Mouse (Mus musculus) mouse trophoblast stem cell (cell line): ENCODE data around the gene Hacd2.

ENCODE experiments used
- in situ Hi-C, 2 experiments: fragments of 300-500 bp; cut with MseI, MboI; formaldehyde crosslinking; loops; 2 replicates in 1 of 2; 3 replicates in 1 of 2; pipeline ENCODE4 v1.15.1; 2025

Hacd2 gene

DNA sequence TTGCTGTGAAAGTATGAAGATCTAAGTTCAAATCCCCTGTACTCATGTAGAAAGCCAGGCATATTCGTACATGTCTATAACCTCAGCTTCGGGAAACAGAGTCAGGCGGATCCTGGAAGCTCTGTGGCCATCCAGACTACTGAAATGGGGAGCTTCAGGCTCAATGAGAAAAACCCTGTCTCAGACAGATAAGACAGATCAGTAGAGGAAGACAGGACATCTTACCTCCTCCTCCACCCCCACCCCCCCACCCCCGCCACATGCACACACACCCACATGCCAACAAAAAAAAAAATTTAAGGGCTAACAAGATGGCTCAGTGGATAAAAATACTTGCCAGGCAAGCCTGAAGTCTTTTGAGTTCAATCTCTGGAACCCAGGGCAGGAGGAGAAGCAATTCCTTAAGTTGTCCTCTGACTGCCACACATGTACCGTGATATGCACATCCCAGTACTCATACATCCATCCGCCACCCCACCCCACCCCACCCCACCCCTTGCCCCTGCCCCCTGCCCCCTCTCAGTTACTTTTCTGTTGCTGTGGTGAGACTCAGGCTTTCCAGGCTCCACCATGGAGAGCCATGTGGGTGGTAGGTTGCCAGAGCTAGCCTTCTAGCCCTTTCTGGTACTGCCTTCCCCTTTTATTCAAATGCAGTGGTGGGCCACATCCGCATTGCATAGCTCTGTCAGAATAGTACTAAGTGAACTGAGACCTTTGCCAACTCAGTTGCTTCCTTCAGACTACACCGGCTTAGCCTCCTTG, 32.4 kb downstream of the Hacd2 start:
- in situ Hi-C loops: no loop called here

DNA sequence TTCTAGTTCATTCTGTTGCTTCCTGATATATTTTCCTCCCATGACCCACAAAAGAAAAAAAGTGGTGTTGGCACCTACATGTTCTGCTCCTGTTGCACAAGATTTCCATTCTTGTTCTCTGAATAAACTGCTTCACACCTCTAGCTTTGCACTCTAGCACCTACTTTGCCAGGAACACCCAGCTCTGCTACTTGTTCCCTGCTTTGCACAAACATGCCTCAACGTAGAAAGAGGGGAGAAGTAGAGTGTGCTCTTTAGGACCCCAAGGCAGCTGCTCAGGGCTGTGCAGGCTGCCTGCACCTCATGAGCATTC, 32.9 kb downstream of the Hacd2 start:
- in situ Hi-C loops: no loop called here

DNA sequence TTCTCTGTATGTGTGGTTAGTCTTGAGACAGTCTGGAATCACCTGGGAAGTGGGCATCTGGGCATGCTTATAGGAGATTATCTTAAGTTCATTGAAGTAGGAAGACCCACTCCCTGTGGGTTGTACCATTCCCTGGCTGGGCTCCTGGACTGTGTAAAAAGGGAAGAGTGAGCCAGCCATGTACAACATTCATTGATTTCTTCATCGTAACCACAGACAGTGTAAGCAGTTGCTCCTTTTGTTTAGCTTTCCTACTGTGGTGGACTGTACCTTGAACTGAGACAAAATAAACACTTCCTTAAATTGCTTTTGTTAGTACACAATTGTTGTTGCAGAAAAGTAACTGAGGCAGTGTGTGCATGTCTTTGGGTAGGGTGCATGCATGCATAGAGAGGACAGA, 33.6 kb downstream of the Hacd2 start:
- in situ Hi-C loops: no loop called here

DNA sequence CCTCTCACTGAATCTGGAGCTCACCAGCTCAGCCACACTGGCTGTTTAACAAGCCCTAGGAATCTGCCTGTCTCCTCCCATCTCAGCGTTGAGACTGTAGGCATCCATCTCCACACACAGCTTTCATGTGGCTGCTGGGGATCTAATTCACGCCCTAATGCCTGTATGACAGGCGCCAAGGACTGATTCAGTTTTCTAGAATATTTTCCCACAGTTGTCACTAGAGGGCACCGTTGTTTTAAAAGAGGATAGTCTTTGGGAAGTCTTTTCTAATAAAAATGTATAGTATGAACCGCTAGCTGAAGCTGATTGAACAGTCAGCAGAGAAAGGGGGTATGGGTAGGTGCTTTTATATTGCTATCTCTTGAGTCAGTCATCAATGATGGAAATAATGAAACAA, 34.1 kb downstream of the Hacd2 start:
- in situ Hi-C loops: no loop called here

DNA sequence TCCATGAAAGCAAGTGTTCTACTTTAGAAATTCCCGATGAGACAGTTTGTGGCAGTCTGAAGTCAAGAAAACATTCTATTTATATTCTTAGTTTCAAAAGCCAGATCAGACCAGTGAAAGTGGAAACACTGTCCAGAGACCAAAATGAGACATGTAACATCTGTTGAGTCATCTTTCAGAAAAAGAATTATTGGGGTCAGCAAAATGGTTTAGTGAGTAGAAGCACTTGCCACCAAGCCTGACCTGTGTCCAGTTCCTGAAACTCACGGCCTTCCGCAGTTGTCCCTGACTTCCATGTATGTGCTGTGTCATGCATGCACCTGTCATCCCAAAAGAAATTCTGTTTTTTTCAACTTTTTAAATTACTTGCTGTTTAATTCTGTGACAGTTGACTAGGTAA, 34.6 kb downstream of the Hacd2 start:
- in situ Hi-C loops: no loop called here

DNA sequence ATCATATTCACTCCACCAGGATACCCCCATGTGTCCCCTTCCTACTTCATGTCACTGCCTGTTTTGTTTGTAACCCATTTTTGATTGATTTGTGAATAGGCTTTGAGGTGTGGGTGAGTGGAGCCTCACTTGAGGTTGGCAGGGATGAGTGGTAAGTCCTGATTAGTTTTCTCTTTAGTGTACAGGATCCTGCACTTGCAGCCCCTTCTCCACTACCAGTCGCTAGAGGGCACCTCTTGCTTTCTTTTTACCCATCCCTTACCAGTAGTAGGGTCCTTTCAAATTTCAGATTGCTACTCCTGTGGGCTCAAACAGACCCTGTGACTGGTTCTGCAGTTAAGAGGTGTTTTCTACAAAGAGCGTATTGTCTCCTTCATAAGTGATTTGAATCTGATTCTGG, 38.8 kb downstream of the Hacd2 start:
- in situ Hi-C loops: no loop called here

DNA sequence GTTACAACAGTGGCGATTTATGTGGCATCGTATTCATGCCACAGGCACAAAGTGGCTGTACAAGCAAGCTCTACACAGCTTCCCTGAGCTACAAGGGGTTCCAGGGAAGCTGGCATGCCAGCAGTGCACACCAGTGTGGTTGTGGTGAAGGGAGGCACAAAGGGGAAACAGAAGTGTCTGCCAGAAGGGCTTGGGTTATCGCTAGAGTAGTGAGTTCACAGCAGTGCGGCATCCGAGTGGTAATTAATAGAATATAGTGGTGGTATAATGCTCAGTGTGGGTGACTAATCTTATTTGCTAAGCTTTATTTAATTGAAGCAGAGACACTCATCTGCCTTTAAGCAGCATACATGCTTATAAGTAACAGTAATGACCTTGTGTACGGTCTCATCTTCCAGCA, 43.5 kb downstream of the Hacd2 start:
- in situ Hi-C loops: no loop called here

DNA sequence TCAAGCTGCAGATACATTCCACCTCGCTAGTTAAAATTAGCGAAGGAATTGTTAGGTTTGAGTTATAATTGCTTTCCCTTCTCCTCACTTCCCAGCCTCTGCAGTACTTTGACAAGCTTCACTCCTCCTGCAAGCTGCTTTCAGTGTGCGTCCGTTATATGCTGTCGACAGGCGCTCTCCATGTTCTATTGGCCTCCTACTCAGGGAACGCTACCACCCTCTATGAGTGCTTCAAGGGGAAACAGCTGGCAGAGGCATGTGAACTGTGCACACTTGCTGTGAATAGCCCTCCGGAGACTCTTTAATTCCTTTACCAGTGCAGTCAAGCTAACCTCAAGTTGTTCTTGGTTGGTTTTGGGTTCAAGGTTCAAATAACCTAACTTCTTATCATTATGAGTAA, 44.9 kb downstream of the Hacd2 start:
- in situ Hi-C loops: no loop called here

DNA sequence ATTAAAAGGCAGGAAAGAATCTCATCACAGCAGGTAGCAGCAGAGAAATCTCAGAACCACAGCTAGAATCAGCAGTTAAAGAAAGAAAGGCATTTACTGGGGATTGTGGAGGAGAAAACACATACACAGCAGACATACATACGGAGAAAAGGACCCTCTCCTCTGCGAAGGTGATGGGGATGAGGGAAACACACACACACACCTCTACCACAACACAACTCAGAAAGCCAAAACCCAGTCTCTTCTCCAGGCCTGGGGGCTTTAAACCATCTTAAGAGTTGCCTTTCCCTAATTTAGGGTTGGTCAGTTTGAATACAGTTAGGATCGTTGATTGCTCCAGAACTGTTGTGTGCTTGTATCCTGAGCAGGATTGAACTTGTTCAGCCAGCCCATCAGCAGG, 45.4 kb downstream of the Hacd2 start:
- in situ Hi-C loops: no loop called here

DNA sequence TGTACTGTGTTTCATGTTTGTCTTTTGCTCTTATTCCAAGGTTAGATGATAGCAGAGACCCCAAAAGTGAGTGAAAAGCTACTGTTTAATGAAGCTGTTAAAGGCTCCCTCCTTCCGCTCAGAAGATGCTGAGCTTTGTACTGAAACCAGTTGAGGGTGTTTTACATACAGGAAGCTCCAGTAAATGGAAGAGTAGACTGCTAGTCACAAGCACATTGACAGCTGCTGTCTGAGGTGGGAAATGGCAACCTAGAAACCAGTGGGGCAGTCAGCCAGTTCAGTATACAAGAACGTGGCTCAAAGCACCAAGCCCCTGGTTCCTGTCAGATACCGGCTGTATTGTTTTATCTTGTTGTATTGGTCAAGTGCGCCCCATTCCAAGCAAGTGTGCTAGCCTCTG, 46.7 kb downstream of the Hacd2 start:
- in situ Hi-C loops: no loop called here

DNA sequence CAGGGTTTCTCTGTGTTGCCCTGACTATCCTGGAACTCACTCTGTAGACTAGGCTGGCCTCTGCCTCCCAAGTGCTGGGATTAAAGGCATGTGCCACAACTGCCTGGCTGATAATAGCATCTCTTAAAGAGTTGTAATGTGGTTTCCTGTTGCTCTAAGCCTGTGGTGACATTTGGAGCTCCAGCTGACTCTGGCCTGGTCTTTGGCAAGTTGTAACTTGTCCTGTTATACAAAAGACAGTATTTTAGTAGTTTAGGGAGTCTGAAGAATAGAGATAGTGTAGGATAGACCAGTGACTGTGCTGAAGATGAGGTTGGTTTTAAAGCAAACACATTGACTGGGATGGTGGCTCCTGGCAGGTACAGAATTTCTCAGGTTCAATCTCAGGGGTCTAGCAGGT, 52.2 kb downstream of the Hacd2 start:
- in situ Hi-C loops: no loop called here

DNA sequence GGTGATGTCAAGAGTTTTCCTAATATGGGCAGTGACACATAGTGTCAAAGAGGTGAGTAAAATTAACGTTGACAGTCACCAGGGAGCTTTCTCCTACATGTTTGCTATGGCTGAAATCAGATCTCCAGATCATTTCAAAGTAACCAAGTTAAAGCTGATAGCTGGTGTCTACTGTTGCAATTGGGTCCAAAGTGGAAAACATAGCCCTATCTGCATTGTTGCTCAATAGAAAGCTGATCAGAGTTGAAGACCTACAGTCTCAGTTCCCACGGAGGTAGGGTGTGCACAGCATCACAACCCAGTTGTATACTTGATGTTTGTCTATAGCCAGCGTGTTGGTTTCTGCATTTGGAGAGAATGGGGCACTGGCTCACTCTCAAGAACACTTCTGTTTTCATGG, 53.4 kb downstream of the Hacd2 start:
- in situ Hi-C loops: no loop called here

DNA sequence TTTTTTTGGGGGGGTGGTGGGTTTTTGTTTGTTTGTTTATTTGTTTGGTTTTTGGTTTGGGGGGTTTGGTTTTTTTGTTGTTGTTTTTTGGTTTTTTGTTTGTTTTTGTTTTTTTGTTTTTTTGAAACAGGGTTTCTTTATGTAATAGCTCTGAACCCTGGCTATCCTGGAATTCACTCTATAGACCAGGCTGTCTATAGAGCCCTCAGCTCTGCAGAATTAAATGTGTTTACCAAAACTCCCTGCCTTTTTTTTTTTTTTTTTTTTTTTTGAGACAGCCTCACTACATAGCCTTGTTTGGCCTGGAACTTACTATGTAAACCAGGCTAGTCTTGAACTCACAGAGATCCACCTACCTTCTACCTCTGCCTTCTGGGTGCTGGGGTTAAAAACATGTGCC, 71.3 kb downstream of the Hacd2 start:
- in situ Hi-C loops: no loop called here

DNA sequence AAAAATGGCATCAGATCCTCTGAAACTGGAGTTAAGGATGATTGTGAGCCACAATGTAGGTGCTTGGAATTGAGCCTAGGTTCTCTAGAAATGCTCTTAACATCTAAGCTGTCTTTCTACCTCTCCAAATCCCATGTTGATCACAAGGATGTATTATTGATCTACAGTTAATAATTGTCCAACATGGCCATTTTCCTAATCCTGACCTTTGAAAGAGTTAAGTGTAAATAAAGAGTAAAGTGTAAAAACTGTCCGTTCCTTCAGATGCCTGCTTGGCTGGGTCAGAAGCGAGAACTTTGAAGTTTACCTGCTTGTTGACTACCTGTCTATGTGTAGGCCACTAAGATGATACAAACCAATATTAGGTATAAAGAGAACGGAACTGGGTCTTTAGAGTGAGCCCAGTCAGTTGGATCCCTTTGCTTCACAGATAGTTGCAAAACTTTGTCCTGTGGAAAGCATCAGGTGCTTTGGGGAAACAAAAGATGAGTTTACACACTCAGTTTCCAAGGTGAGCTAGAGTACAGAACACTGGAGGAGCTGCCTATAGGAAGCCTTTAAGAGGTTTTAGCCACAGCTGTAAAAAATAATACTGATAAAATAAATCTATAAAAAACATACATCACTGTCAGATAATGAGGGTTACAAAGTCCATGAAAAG, 75.8 kb downstream of the Hacd2 start:
- in situ Hi-C loops: no loop called here

DNA sequence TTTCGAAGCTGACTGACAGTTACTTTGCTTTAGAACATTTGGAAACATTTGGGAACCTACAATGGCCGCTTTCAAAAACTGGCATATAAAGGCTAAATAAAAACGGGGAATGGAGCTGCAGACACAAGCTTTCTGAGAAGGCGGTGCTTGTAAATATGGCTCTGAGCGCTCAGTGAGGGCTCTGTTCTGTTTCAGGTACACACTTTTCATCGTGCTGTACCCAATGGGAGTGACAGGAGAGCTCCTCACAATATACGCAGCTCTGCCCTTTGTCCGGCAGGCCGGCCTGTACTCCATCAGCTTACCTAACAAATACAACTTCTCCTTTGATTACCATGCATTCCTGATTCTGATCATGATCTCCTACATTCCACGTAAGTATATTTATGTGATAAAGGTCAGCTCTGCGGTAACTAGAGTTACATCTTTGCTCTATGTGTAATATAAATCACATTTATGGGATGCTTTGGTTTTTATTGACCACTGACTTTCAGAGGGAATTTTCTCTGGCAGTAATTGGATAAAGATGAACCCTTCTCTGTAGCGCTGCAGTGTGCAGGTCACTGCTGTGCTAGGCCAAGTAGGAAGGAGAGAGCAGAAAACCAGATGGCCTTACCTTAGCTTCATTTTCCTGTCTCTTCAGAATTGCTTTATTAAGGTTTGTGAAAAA, 79.7 kb downstream of the Hacd2 start:
- in situ Hi-C loops: no loop called here

DNA sequence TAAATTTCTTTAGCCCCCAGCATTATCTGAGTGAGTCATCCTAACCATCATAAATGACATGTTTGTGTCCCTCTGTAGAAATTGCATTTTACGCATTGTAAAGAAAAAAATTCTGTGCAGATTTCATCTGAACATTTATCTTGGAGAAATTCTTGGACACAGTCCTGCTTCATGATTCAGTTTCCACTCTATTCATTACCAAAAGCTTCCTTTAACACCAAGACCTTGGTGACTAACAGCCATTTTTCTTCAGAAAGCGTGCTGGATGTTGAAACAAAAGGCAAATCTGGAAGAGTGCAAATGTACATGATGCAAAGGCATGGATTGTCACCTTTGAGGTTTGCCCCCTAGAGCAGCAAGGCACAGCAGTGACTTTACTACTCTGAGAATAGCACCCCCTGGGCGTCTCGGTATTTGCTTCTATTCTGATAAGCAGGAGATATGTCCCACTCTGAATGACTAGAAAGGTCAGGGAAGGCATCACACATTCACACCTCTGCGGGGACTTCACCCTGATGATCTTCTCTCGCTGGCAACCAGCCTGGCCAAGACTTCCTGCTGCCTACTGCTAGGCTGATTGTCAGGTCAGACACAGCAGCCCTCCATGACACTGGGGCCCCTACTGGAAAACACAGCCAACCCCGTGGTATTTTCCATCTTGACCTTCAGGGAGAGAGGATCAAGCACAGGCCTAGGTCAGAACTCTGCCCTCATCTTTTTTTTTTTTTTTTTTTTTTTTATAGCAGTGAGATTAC, 80.8 kb downstream of the Hacd2 start:
- in situ Hi-C loops: no loop called here

DNA sequence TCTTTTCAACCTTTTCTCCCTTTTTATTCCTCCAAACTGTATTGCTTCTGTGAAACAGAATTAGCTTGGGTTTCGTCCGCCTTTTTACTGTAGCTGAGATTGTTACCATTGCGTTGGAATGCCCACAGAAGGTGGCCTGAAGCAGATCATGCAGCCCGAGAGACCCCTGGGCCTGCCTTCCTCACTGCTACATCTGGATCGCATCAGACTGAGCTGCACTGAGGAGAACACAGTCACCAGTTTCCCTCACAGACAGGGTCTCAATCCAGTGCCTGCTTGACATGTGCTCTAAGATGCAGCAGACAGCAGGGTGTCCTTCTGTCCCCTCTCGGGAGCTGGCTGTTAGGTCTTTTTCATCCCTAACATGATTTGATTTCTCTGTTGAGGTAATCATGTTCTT, 85.8 kb downstream of the Hacd2 start:
- in situ Hi-C loops: no loop called here

DNA sequence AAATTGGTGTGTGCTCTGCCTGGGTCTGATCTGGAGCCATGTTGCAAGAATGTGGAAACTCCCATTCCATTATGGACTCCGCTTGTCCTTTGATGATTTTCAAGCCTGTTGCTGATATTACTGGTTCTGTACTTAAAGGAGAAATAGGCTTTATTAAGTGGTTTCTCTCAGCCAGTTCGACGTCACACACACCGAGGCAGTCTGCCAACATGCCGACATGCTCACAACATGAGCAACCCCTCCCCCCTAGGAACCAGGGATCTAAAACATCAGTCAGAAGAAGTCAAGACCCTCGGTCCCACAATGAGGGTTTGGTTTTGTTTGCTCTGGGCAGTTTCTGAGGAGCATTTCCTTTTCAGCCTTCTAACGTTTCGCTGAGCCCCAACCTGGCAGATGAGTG, 86.9 kb downstream of the Hacd2 start:
- in situ Hi-C loops: no loop called here

DNA sequence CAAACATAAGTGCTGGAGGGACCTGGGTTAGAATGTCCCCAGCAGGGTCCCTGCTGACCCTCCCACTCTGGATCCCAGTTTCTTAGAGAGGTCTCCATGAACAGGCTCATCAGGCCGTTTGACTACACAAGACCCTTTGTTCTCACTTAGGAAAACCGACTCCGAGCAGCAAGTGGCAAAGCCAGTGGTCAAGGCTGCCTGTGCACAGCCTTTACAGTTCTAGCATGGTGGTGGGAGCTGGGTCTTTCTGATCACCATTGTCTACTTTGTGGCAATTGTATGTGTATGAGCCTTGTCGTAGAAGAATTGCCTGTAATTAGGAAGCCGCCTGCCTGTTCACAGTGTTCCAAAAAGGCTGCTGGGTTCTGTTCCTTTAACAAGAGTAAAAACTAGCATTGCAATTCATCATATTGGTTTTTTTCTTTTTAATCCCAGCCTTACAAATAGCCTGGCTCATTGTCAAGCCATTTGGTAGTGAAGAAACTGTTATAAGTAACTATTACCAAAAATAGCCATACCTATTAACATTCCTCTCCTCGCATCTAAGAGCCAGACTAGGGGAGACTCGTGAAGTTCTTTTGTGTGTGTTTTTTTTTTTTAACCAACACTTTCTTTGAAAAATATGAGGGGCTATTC, 87.5 kb downstream of the Hacd2 start:
- in situ Hi-C loops: loop anchor here (10.0 kb wide), 1 partner anchor 165 kb away; no protein-coding TSS in a partner anchor

DNA sequence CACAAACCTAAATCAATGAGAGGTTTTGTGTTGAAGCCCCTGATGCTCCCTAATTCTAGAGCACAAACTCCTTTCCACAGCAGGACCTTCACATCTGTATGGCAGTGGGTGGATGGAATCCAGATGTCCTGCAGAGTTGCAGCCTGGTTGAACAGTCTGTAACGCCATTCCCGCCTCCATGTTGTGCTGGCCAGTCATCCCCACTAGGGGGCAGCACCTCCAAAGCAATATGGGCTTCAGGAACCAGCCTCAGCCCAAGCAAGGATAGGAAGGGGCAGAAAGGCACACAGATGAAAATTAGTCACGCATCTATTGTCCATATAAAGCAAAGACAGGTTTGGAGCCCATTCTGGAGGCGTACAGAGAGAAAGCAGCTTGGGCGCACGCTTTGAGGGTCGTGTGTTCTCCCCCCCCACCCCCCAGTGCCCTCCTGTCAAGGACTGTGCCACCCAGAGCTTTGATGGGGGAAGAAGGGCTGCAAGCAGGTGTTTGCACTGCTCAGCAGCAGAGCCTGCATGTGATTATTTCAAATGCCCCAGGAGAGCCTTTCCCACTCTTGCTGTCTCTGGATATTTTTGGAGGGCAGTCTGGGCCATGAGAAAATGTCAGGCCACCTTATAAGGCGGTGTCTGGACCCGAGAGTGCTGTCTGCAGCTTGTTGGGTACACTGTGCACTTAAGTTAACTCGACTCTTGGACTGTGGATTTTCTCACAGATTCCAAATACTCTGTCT, 88.3 kb downstream of the Hacd2 start:
- in situ Hi-C loops: loop anchor here (10.0 kb wide), 1 partner anchor 164 kb away; no protein-coding TSS in a partner anchor

DNA sequence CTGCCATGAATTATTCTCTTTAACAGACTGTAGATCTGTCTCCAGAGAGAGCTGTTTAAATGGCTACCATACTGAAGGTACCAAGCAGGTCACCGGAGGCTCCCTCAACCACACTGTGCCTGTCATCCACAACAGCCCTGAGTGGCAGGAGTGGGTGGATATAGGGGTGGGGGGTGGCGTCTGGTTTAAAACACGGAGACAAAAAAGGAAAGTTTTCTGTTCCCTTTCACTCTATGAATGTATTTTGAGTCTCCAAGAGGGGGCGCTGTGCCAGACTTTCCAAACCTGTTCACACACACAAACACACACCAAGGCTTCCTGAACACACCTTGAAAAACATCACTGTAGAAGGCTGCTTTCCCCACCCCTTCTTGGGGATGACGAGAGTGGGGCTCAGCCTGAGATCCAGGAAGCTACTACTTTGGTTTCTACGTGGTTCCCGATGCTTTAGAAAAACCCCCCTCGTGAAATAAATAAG, 89.0 kb downstream of the Hacd2 start:
- in situ Hi-C loops: loop anchor here (10.0 kb wide), 1 partner anchor 164 kb away; no protein-coding TSS in a partner anchor
